Mouse (Mus musculus): ENCODE measurements around the gene Tmem176a. TPM values are rescaled to one million over a fixed set of nuclear protein-coding genes. Genes with fewer than 3 reads are reported as not detected.
"Not testable (repeated sequence)": the region's sequence is repeated elsewhere in the genome, so short reads cannot be mapped to it uniquely, and the experiment has no call there.

The Tmem176a gene
- polyA plus RNA-seq, 2 experiments = 49.7 to 80.7 TPM

DNA sequence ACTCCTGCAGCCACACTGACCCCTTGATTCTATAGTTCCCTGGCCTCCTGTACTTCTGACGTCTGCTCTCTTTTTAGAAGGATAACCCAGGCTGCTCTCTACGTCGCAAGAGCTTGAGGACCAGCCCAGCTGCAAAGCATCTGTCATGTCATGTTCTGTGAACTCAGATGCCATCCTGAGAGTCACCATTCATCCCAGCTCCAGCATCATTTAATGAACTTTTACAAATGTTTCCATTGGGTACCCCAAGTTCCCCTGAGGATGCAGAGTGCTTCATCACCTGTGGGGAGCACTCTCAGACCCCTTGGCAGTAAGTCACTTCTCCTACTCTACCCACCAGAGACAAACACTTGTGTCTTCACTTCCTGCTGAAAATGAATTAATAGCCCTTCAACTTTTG, 23.5 kb downstream of the Tmem176a start:
- DNase-seq (ENCODE audit: low spot score) (no peak), ATAC-seq (ENCODE audit: low FRiP score, low read depth) (no peak)
- Histone ChIP-seq H3K4me2 (replicated peaks; ENCODE audit: low read depth, low read length, severe bottlenecking) (no peak overlapping the region), H3K9me3 (ENCODE audit: control insufficient read depth, low read length) (no peaks in the 10 kb centered on the region), H3K9ac (ENCODE audit: low read depth, low read length, severe bottlenecking) (no peak overlapping the region), H3K27me3 (ENCODE audit: control insufficient read depth, insufficient read depth, low read length) (no peaks in the 10 kb centered on the region), H3K4me1 (ENCODE audit: control insufficient read depth, insufficient read depth, low read length) (peaks cover 4% of the 10 kb centered on the region; the same call in 1 of the 2 replicates), H3K36me3 (ENCODE audit: control insufficient read depth, insufficient read depth, low read length) (no peaks in the 10 kb centered on the region), H3K27ac (replicated peaks; ENCODE audit: low read depth, low read length) (no peak overlapping the region), H3K4me3 (replicated peaks; ENCODE audit: low read length) (no peak overlapping the region)
- 58% methylated on average over 3 of the region's 3 CpGs for WGBS
- TF ChIP-seq POLR2A (IDR thresholded peaks at IDR 0.05; ENCODE audit: borderline replicate concordance, extremely low read depth, insufficient read depth, insufficient read length) = no peak

DNA sequence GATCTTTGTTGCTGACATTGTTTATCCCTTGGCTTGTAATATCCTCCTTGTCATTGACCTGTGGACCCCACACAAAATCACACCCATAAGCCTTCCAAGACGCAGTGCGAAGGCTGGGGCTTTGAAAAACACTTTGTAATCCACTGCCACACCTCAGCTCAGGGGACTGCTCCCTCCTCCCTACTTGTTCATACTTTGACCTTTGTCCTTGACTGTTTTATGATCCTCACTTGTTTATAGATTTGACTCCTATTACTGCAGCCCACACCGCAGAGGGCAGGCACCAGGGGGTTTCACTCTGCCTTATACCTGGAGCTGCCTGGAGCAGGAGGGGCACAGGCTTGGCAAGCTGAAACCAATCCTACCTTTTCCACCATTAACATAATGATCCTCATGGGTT, 24.0 kb downstream of the Tmem176a start:
- H3K4me2 ChIP-seq (replicated peaks; ENCODE audit: low read depth, low read length, severe bottlenecking) = no peak overlapping the region
- no peak for TF ChIP-seq POLR2A (IDR thresholded peaks at IDR 0.05; ENCODE audit: borderline replicate concordance, extremely low read depth, insufficient read depth, insufficient read length)
- H3K27ac ChIP-seq (replicated peaks; ENCODE audit: low read depth, low read length) = no peak overlapping the region
- no peaks in the 10 kb centered on the region for H3K9me3 ChIP-seq (ENCODE audit: control insufficient read depth, low read length)
- 38% methylated on average over 3 of the region's 3 CpGs for WGBS
- no peaks in the 10 kb centered on the region for H3K27me3 ChIP-seq (ENCODE audit: control insufficient read depth, insufficient read depth, low read length)
- DNase-seq (ENCODE audit: low spot score) = no peak
- H3K4me3 ChIP-seq (replicated peaks; ENCODE audit: low read length) = no peak overlapping the region
- H3K9ac ChIP-seq (ENCODE audit: low read depth, low read length, severe bottlenecking) = no peak overlapping the region
- ATAC-seq (ENCODE audit: low FRiP score, low read depth) = no peak
- H3K4me1 ChIP-seq (ENCODE audit: control insufficient read depth, insufficient read depth, low read length) = peaks cover 4% of the 10 kb centered on the region; the same call in 1 of the 2 replicates
- no peaks in the 10 kb centered on the region for H3K36me3 ChIP-seq (ENCODE audit: control insufficient read depth, insufficient read depth, low read length)

DNA sequence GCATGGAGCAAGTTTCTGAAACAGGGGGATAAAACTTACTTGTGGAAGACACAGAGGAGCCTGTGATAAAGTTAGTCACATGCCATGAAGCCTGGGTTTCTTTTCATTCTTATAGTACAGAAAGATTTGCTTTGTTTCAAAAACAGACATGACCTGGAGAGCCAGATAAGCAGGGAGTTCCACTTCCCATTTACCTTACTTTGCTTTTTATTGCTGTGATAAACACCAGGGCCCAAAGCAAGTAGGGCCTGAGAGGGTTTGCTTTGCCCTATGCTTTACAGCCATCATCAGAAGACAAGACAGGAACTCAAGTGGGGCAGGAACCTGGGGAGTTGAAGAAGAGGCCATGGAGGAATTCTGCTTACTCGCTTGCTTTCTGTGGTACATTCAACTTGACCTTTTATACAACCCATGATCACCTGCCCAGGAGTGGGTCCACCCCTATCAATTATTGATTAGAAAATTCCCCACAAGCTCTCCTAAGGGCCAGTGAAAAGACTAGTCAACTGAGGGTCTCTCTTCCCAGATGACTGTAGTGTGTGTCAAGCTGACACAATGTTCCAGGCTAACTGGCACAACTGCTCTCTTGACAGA, 24.5 kb downstream of the Tmem176a start:
- Histone ChIP-seq H3K9me3 (ENCODE audit: control insufficient read depth, low read length) (no peaks in the 10 kb centered on the region), H3K27me3 (ENCODE audit: control insufficient read depth, insufficient read depth, low read length) (no peaks in the 10 kb centered on the region), H3K4me1 (ENCODE audit: control insufficient read depth, insufficient read depth, low read length) (peaks cover under 1% of the 10 kb centered on the region; the same call in 1 of the 2 replicates), H3K27ac (replicated peaks; ENCODE audit: low read depth, low read length) (no peak overlapping the region), H3K4me2 (replicated peaks; ENCODE audit: low read depth, low read length, severe bottlenecking) (no peak overlapping the region), H3K9ac (ENCODE audit: low read depth, low read length, severe bottlenecking) (no peak overlapping the region), H3K4me3 (replicated peaks; ENCODE audit: low read length) (no peak overlapping the region), H3K36me3 (ENCODE audit: control insufficient read depth, insufficient read depth, low read length) (no peaks in the 10 kb centered on the region)
- TF ChIP-seq POLR2A (IDR thresholded peaks at IDR 0.05; ENCODE audit: borderline replicate concordance, extremely low read depth, insufficient read depth, insufficient read length) = no peak
- DNase-seq (ENCODE audit: low spot score) (no peak), ATAC-seq (ENCODE audit: low FRiP score, low read depth) (no peak)
- WGBS = 77% methylated on average over 1 of the region's 1 CpGs

DNA sequence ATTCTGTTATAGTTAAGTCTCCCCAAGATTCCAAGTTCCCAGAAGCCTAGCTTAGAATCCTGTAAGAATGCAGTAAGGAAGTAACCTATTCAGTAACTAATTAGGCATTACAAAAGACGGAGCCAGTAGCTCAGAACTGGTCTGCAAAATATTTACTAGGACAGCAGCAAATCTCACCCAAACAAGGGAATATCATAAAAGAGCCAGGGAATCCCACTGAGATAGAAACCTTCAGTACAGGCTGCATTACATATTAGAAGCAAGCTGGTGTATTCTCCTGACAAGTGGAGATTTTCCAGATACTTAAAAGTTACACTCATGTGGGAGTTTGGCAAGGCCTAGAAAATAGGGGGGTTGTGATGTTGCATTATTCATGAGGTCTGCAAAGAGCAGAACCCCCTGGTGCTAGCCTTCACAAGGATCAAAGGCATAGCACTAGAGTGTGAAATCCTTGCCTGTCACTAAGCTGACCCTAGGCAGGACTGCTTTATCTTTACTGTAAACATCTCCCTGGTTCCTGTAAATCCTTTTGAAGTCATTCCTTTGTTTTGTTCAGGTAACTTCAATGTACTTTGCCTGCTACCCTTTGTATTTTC, 25.7 kb downstream of the Tmem176a start:
- H3K4me3 ChIP-seq (replicated peaks; ENCODE audit: low read length) = not testable (repeated sequence)

DNA sequence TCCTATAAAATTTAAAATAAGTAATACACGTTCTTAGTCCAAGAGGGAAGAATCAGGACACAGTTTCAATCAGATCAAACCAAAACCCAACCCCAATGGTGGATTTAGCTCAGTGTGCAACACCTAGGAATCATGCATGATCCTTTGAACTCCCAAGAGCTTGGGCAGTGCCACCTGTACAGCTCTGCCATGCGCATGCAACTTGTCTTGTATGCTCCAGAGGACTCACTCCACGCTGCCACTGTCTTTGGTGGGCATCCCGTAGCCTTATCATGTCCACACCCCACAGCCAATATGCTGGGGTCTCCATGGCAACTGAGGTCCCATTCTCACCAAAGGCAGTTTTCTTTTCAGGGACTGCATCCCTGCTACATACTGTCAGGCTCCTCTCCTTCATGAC, 26.4 kb downstream of the Tmem176a start:
- Histone ChIP-seq H3K4me2 (replicated peaks; ENCODE audit: low read depth, low read length, severe bottlenecking) (no peak overlapping the region), H3K4me3 (replicated peaks; ENCODE audit: low read length) (no peak overlapping the region), H3K36me3 (ENCODE audit: control insufficient read depth, insufficient read depth, low read length) (no peaks in the 10 kb centered on the region), H3K9ac (ENCODE audit: low read depth, low read length, severe bottlenecking) (no peak overlapping the region), H3K27ac (replicated peaks; ENCODE audit: low read depth, low read length) (no peak overlapping the region), H3K9me3 (ENCODE audit: control insufficient read depth, low read length) (no peaks in the 10 kb centered on the region), H3K4me1 (ENCODE audit: control insufficient read depth, insufficient read depth, low read length) (no peaks in the 10 kb centered on the region; the same call in 1 of the 2 replicates), H3K27me3 (ENCODE audit: control insufficient read depth, insufficient read depth, low read length) (no peaks in the 10 kb centered on the region)
- WGBS = 53% methylated on average over 4 of the region's 4 CpGs
- no peak for DNase-seq (ENCODE audit: low spot score)
- no peak for ATAC-seq (ENCODE audit: low FRiP score, low read depth)
- TF ChIP-seq POLR2A (IDR thresholded peaks at IDR 0.05; ENCODE audit: borderline replicate concordance, extremely low read depth, insufficient read depth, insufficient read length) = no peak

More for the DNA sequence above, 25.7 kb downstream of the Tmem176a start:
- not testable (repeated sequence) for H3K36me3 ChIP-seq (ENCODE audit: control insufficient read depth, insufficient read depth, low read length); H3K4me2 ChIP-seq (replicated peaks; ENCODE audit: low read depth, low read length, severe bottlenecking); H3K4me1 ChIP-seq (ENCODE audit: control insufficient read depth, insufficient read depth, low read length); H3K27me3 ChIP-seq (ENCODE audit: control insufficient read depth, insufficient read depth, low read length); H3K9me3 ChIP-seq (ENCODE audit: control insufficient read depth, low read length); ATAC-seq (ENCODE audit: low FRiP score, low read depth); H3K9ac ChIP-seq (ENCODE audit: low read depth, low read length, severe bottlenecking); DNase-seq (ENCODE audit: low spot score); H3K27ac ChIP-seq (replicated peaks; ENCODE audit: low read depth, low read length)
- WGBS = 23% methylated on average over 1 of the region's 1 CpGs

Data from limb, embryonic 14.5 days (tissue).